Mouse (Mus musculus): Measurements from ENCODE around the gene Chd6. TPM values are rescaled to one million over a fixed set of nuclear protein-coding genes. Genes with fewer than 3 reads are reported as not detected.

Gene Chd6
- polyA plus RNA-seq, 1 experiment: 5.1 TPM

- no peaks in the 10 kb centered on the region for H3K36me3 ChIP-seq (ENCODE audit: control insufficient read depth, insufficient read depth)
- H3K4me3 ChIP-seq: no peak overlapping the region
- no peaks in the 10 kb centered on the region for H3K79me2 ChIP-seq (ENCODE audit: control insufficient read depth, insufficient read depth)
- TF ChIP-seq SRF (IDR thresholded peaks at IDR 0.05; ENCODE audit: control insufficient read depth, insufficient read length, low read depth): no peak
- TF ChIP-seq MAX (IDR thresholded peaks at IDR 0.05; ENCODE audit: low read depth): no peak
- no peak for TF ChIP-seq REST (IDR thresholded peaks at IDR 0.05; ENCODE audit: insufficient read depth, insufficient read length)
- no peak for TF ChIP-seq MYOD1 (IDR thresholded peaks at IDR 0.05; ENCODE audit: control insufficient read depth in 1 of 3, insufficient read length in 2 of 3, low read depth in 2 of 3)
- no peak for TF ChIP-seq USF1 (IDR thresholded peaks at IDR 0.05; ENCODE audit: low read depth)
- no peak for TF ChIP-seq TCF12 (IDR thresholded peaks at IDR 0.05; ENCODE audit: insufficient read depth, poor library complexity, severe bottlenecking)
- TF ChIP-seq POLR2AphosphoS2 (IDR thresholded peaks at IDR 0.05; ENCODE audit: insufficient read length, low read depth): no peak
- no peak for TF ChIP-seq E2F4 (IDR thresholded peaks at IDR 0.05; ENCODE audit: insufficient read depth)
- no peak for TF ChIP-seq MYOG (IDR thresholded peaks at IDR 0.05; ENCODE audit: control insufficient read depth in 1 of 3, insufficient read depth in 1 of 3, insufficient read length in 2 of 3, low read depth in 2 of 3)
- no peak for TF ChIP-seq TCF3 (IDR thresholded peaks at IDR 0.05; ENCODE audit: insufficient read length, low read depth)
- no peak for TF ChIP-seq CEBPB (IDR thresholded peaks at IDR 0.05; ENCODE audit: insufficient read depth, poor library complexity, severe bottlenecking)
- no peak for TF ChIP-seq POLR2A (IDR thresholded peaks at IDR 0.05; ENCODE audit: insufficient read length, low read depth)
- no peak overlapping the region for H3K4me2 ChIP-seq (ENCODE audit: low read depth)
- H3ac ChIP-seq (ENCODE audit: control insufficient read depth, insufficient read length): no peak overlapping the region
- no peaks in the 10 kb centered on the region for H3K27me3 ChIP-seq (ENCODE audit: control insufficient read depth, insufficient read depth, insufficient read length)
Measured at GRCm38 (mm10) chr2:160931378-160931777, 177.5 kb downstream of the Chd6 start.

DNA sequence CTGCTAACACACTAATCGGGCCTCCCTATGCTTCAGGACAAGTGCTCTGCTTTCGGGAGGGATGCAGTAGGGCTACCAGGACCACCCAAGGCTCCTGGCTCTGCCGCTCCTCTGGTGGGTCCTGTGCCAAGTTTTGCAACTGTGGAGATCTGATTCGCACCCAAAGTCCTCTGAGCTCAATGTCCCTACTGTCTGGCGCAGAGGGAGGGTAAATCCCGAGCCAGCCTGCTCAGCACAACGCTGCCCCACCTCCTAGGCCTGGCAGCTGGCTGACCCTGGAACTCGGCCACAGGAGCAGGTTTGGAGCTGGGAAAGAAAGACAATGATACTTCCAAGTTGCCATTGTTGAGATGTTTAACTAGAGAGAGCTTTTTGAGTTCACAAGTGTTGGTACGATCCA is 183.7 kb downstream of the Chd6 start:
- H3K4me3 ChIP-seq: no peak overlapping the region
- TF ChIP-seq USF1 (IDR thresholded peaks at IDR 0.05; ENCODE audit: low read depth) (no peak), MYOD1 (IDR thresholded peaks at IDR 0.05; ENCODE audit: control insufficient read depth in 1 of 3, insufficient read length in 2 of 3, low read depth in 2 of 3) (peak in 1 of 3 experiments; percentile 51), MYOG (IDR thresholded peaks at IDR 0.05; ENCODE audit: control insufficient read depth in 1 of 3, insufficient read depth in 1 of 3, insufficient read length in 2 of 3, low read depth in 2 of 3) (peak; percentile 5 to 63 (median 30))
- no peak overlapping the region for H3ac ChIP-seq (ENCODE audit: control insufficient read depth, insufficient read length)
- no peaks in the 10 kb centered on the region for H3K36me3 ChIP-seq (ENCODE audit: control insufficient read depth, insufficient read depth)
- no peaks in the 10 kb centered on the region for H3K27me3 ChIP-seq (ENCODE audit: control insufficient read depth, insufficient read depth, insufficient read length)
- no peak overlapping the region for H3K4me2 ChIP-seq (ENCODE audit: low read depth)
- no peaks in the 10 kb centered on the region for H3K79me2 ChIP-seq (ENCODE audit: control insufficient read depth, insufficient read depth)

GRCm38 (mm10) chr2:160921285-160921684 is 187.6 kb downstream of the Chd6 start:
- no peak for TF ChIP-seq MAX (IDR thresholded peaks at IDR 0.05; ENCODE audit: low read depth)
- no peak for TF ChIP-seq POLR2A (IDR thresholded peaks at IDR 0.05; ENCODE audit: insufficient read length, low read depth)
- no peak for TF ChIP-seq TCF12 (IDR thresholded peaks at IDR 0.05; ENCODE audit: insufficient read depth, poor library complexity, severe bottlenecking)
- TF ChIP-seq REST (IDR thresholded peaks at IDR 0.05; ENCODE audit: insufficient read depth, insufficient read length): no peak
- no peak for TF ChIP-seq CEBPB (IDR thresholded peaks at IDR 0.05; ENCODE audit: insufficient read depth, poor library complexity, severe bottlenecking)
- TF ChIP-seq POLR2AphosphoS2 (IDR thresholded peaks at IDR 0.05; ENCODE audit: insufficient read length, low read depth): no peak
- TF ChIP-seq SRF (IDR thresholded peaks at IDR 0.05; ENCODE audit: control insufficient read depth, insufficient read length, low read depth): no peak
- TF ChIP-seq MYOG (IDR thresholded peaks at IDR 0.05; ENCODE audit: control insufficient read depth in 1 of 3, insufficient read depth in 1 of 3, insufficient read length in 2 of 3, low read depth in 2 of 3): no peak
- no peak for TF ChIP-seq E2F4 (IDR thresholded peaks at IDR 0.05; ENCODE audit: insufficient read depth)
- TF ChIP-seq MYOD1 (IDR thresholded peaks at IDR 0.05; ENCODE audit: control insufficient read depth in 1 of 3, insufficient read length in 2 of 3, low read depth in 2 of 3): no peak
- TF ChIP-seq USF1 (IDR thresholded peaks at IDR 0.05; ENCODE audit: low read depth): no peak
- no peak for TF ChIP-seq TCF3 (IDR thresholded peaks at IDR 0.05; ENCODE audit: insufficient read length, low read depth)
- Histone ChIP-seq H3K4me2 (ENCODE audit: low read depth) (no peak overlapping the region), H3K4me3 (no peak overlapping the region), H3K79me2 (ENCODE audit: control insufficient read depth, insufficient read depth) (no peaks in the 10 kb centered on the region), H3ac (ENCODE audit: control insufficient read depth, insufficient read length) (no peak overlapping the region), H3K27me3 (ENCODE audit: control insufficient read depth, insufficient read depth, insufficient read length) (no peaks in the 10 kb centered on the region), H3K36me3 (ENCODE audit: control insufficient read depth, insufficient read depth) (no peaks in the 10 kb centered on the region)

DNA sequence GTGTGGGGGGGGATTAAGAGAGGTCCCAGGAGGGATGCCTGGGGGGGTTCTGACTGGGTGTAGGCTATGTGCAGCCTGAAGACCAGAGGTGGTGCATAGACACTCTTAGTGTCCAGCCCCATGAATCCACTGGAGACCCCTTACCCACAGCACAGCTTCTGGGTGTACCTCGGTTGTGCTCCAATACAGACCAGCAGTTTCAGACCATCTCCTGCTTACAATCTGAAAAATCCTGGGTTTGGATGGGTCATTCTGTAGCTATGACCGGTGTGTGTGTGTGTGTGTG is 190.0 kb downstream of the Chd6 start:
- Histone ChIP-seq H3K27me3 (ENCODE audit: control insufficient read depth, insufficient read depth, insufficient read length) (peaks cover 9% of the 10 kb centered on the region), H3K36me3 (ENCODE audit: control insufficient read depth, insufficient read depth) (no peaks in the 10 kb centered on the region), H3K4me3 (no peak overlapping the region), H3ac (ENCODE audit: control insufficient read depth, insufficient read length) (no peak overlapping the region), H3K4me2 (ENCODE audit: low read depth) (no peak overlapping the region), H3K79me2 (ENCODE audit: control insufficient read depth, insufficient read depth) (no peaks in the 10 kb centered on the region)
- TF ChIP-seq POLR2A (IDR thresholded peaks at IDR 0.05; ENCODE audit: insufficient read length, low read depth) (no peak), E2F4 (IDR thresholded peaks at IDR 0.05; ENCODE audit: insufficient read depth) (no peak), MAX (IDR thresholded peaks at IDR 0.05; ENCODE audit: low read depth) (no peak), POLR2AphosphoS2 (IDR thresholded peaks at IDR 0.05; ENCODE audit: insufficient read length, low read depth) (no peak), USF1 (IDR thresholded peaks at IDR 0.05; ENCODE audit: low read depth) (no peak), TCF12 (IDR thresholded peaks at IDR 0.05; ENCODE audit: insufficient read depth, poor library complexity, severe bottlenecking) (no peak), REST (IDR thresholded peaks at IDR 0.05; ENCODE audit: insufficient read depth, insufficient read length) (no peak), MYOG (IDR thresholded peaks at IDR 0.05; ENCODE audit: control insufficient read depth in 1 of 3, insufficient read depth in 1 of 3, insufficient read length in 2 of 3, low read depth in 2 of 3) (no peak), TCF3 (IDR thresholded peaks at IDR 0.05; ENCODE audit: insufficient read length, low read depth) (no peak)

DNA sequence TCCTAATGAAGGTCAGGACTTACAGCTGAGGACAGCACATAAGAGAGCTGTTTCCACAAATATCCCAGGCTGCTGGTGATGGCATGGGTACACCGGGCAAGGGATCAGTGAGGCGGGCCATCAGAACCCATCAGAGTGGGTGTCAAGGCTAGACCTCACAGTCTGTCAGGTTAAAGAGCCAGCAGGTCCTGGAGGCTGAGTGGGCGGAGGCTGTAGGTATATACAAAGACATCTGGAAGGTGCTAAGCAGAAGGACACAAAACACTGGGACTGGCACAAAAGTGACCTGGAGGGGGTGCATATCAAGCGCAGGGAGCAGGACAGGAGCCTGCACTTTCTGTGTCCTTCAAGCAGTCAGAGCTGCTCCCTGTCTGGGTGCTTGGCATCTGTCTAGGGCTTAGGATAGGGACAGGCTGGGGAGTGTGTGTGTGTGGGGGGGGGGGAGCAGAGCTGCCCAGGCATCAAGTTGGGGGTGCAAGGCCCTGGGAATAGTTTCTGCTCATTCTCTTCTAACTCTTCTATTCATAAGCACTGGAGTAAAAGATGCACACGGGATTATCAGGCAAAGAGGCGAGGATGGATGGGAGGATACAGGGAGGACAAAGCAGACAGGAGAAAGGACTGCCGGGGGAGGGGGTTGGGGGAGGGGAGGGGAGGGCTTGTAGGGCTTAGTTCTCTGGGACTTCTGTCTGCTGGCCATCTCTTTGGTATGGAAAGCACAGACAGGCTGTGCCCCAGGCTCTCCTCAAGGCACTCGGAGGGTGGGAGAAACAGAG is 190.5 kb downstream of the Chd6 start:
- no peak overlapping the region for H3ac ChIP-seq (ENCODE audit: control insufficient read depth, insufficient read length)
- TF ChIP-seq REST (IDR thresholded peaks at IDR 0.05; ENCODE audit: insufficient read depth, insufficient read length) (no peak), TCF3 (IDR thresholded peaks at IDR 0.05; ENCODE audit: insufficient read length, low read depth) (no peak), SRF (IDR thresholded peaks at IDR 0.05; ENCODE audit: control insufficient read depth, insufficient read length, low read depth) (no peak), USF1 (IDR thresholded peaks at IDR 0.05; ENCODE audit: low read depth) (no peak), MYOG (IDR thresholded peaks at IDR 0.05; ENCODE audit: control insufficient read depth in 1 of 3, insufficient read depth in 1 of 3, insufficient read length in 2 of 3, low read depth in 2 of 3) (no peak), POLR2AphosphoS2 (IDR thresholded peaks at IDR 0.05; ENCODE audit: insufficient read length, low read depth) (no peak)
- H3K4me2 ChIP-seq (ENCODE audit: low read depth): no peak overlapping the region
- H3K27me3 ChIP-seq (ENCODE audit: control insufficient read depth, insufficient read depth, insufficient read length): peaks cover 9% of the 10 kb centered on the region
- no peak overlapping the region for H3K4me3 ChIP-seq
- no peaks in the 10 kb centered on the region for H3K79me2 ChIP-seq (ENCODE audit: control insufficient read depth, insufficient read depth)
- no peaks in the 10 kb centered on the region for H3K36me3 ChIP-seq (ENCODE audit: control insufficient read depth, insufficient read depth)
